In genomic region chr9:16231575-16231974, GRCm38 (mm10) we compare ENCODE assay signal across 22 mouse cellular contexts.
A peak's percentile ranks its signal among the peaks of the same experiment; 100 is the strongest.
DNase-seq lines count a peak whose midpoint lies in the region; ATAC-seq lines count a peak whose summit lies in the region.
"Had no signal": no experiment of that assay in that cellular context is flagged by ENCODE, and none has a peak within 500 bp of the region (broad histone marks: within the 10 kb centered on the region; RNA-seq: fewer than 3 reads in every experiment).

No protein-coding gene starts in this region.

- intact Hi-C loops in gastrocnemius, postnatal 14 days (cut with DNase I; ENCODE audit: low total_unique reads): no loop called here

- H3K27me3 ChIP-seq in forebrain, embryonic 11.5 days (ENCODE audit: control insufficient read depth, insufficient read depth, low read length): no peaks in the 10 kb centered on the region
- H3K27me3 ChIP-seq in forebrain, embryonic 12.5 days: no peaks in the 10 kb centered on the region
- H3K27me3 ChIP-seq in midbrain, embryonic 10.5 days (ENCODE audit: low read depth, poor library complexity, severe bottlenecking): no peaks in the 10 kb centered on the region
- H3K27me3 ChIP-seq in midbrain, embryonic 14.5 days (ENCODE audit: control insufficient read depth, insufficient read depth, low read length): no peaks in the 10 kb centered on the region
- H3K27me3 ChIP-seq in midbrain, embryonic 15.5 days (replicated peaks): no peaks in the 10 kb centered on the region
- H3K27me3 ChIP-seq: heart, embryonic 13.5 days; megakaryocyte, embryonic 14.5 days; Patski had no signal

- no peak overlapping the region for H3K9ac ChIP-seq in forebrain, embryonic 11.5 days (ENCODE audit: low read length)
- H3K9ac ChIP-seq in forebrain, embryonic 12.5 days: no peak overlapping the region
- no peak overlapping the region for H3K9ac ChIP-seq in midbrain, embryonic 14.5 days (replicated peaks; ENCODE audit: low read length)
- H3K9ac ChIP-seq in midbrain, embryonic 15.5 days: no peak overlapping the region
- H3K9ac ChIP-seq: heart, embryonic 13.5 days had no signal

- no peak overlapping the region for H3K27ac ChIP-seq in forebrain, embryonic 11.5 days (ENCODE audit: low read depth, low read length)
- no peak overlapping the region for H3K27ac ChIP-seq in forebrain, embryonic 12.5 days
- H3K27ac ChIP-seq in midbrain, embryonic 10.5 days (replicated peaks): peak overlapping the region; percentile 80
- no peak overlapping the region for H3K27ac ChIP-seq in midbrain, embryonic 14.5 days (replicated peaks; ENCODE audit: low read depth, low read length)
- H3K27ac ChIP-seq in midbrain, embryonic 15.5 days: 0 out of 2 replicates have a peak overlapping the region, but pooled peaks have one; percentile 14
- H3K27ac ChIP-seq: gastrocnemius, adult 2 months; heart, embryonic 13.5 days had no signal

- ATAC-seq in forebrain, embryonic 11.5 days (replicated peaks; ENCODE audit: low FRiP score): peak; percentile 66; the same call in 1 of the 2 replicates
- no peak for ATAC-seq in forebrain, embryonic 12.5 days (ENCODE audit: low FRiP score)
- no peak; the same call in 1 of the 2 replicates for ATAC-seq in midbrain, embryonic 14.5 days (ENCODE audit: low FRiP score, low TSS enrichment)
- no peak; the same call in 1 of the 2 replicates for ATAC-seq in midbrain, embryonic 15.5 days (replicated peaks)
- ATAC-seq: CD4-positive, CD25-positive, alpha-beta regulatory T cell, adult 4 months; Patski had no signal

- peaks cover 5% of the 10 kb centered on the region; the same call in 1 of the 2 replicates for H3K4me1 ChIP-seq in forebrain, embryonic 11.5 days (replicated peaks; ENCODE audit: control insufficient read depth, insufficient read depth, low read length)
- H3K4me1 ChIP-seq in forebrain, embryonic 12.5 days: peaks cover 38% of the 10 kb centered on the region
- peaks cover 62% of the 10 kb centered on the region for H3K4me1 ChIP-seq in midbrain, embryonic 10.5 days
- H3K4me1 ChIP-seq in midbrain, embryonic 14.5 days (ENCODE audit: control insufficient read depth, insufficient read depth, low read length): peaks cover 25% of the 10 kb centered on the region
- H3K4me1 ChIP-seq in midbrain, embryonic 15.5 days: peaks cover 27% of the 10 kb centered on the region

- 41% methylated on average over 4 of the region's 4 CpGs for WGBS in forebrain, embryonic 11.5 days
- WGBS in forebrain, embryonic 12.5 days: 39% methylated on average over 4 of the region's 4 CpGs
- 47% methylated on average over 4 of the region's 4 CpGs for WGBS in midbrain, embryonic 10.5 days
- 16% methylated on average over 4 of the region's 4 CpGs for WGBS in midbrain, embryonic 14.5 days
- 17% methylated on average over 4 of the region's 4 CpGs for WGBS in midbrain, embryonic 15.5 days

- H3K9me3 ChIP-seq in forebrain, embryonic 11.5 days (ENCODE audit: control insufficient read depth, low read length): no peaks in the 10 kb centered on the region
- H3K9me3 ChIP-seq in forebrain, embryonic 12.5 days: no peaks in the 10 kb centered on the region
- H3K9me3 ChIP-seq in midbrain, embryonic 10.5 days (replicated peaks): no peaks in the 10 kb centered on the region
- H3K9me3 ChIP-seq in midbrain, embryonic 14.5 days (ENCODE audit: control insufficient read depth, low read length): no peaks in the 10 kb centered on the region
- no peaks in the 10 kb centered on the region for H3K9me3 ChIP-seq in midbrain, embryonic 15.5 days
- H3K9me3 ChIP-seq: heart, embryonic 13.5 days; megakaryocyte, embryonic 14.5 days had no signal

- DNase-seq in forebrain, embryonic 11.5 days (ENCODE audit: low spot score): no peak
- peak; percentile 43 for DNase-seq in midbrain, embryonic 10.5 days (ENCODE audit: low spot score)
- no peak for DNase-seq in midbrain, embryonic 14.5 days
- DNase-seq in embryo, embryonic 9.5 days (ENCODE audit: extremely low spot score): peak; percentile 26
- DNase-seq in right cerebral cortex, postnatal 10 days (ENCODE audit: low spot score in 2 of 2): no peak
- DNase-seq in gastrocnemius, postnatal 14 days: no peak
- DNase-seq: adrenal gland, adult 8-10 months; cerebellum, adult 9-10 months; gastrocnemius, adult 2 months; heart, adult 18-20 months; kidney, adult 8-10 months; kidney, postnatal 36 days; layer of hippocampus, adult 9-11 months; lung, adult 18-20 months; thymus, postnatal 36 days had no signal

- no peaks in the 10 kb centered on the region for H3K36me3 ChIP-seq in forebrain, embryonic 11.5 days (ENCODE audit: control insufficient read depth, insufficient read depth, low read length)
- no peaks in the 10 kb centered on the region for H3K36me3 ChIP-seq in forebrain, embryonic 12.5 days (replicated peaks)
- no peaks in the 10 kb centered on the region for H3K36me3 ChIP-seq in midbrain, embryonic 10.5 days
- H3K36me3 ChIP-seq in midbrain, embryonic 14.5 days (ENCODE audit: control insufficient read depth, insufficient read depth, low read length): no peaks in the 10 kb centered on the region
- no peaks in the 10 kb centered on the region for H3K36me3 ChIP-seq in midbrain, embryonic 15.5 days (replicated peaks)
- H3K36me3 ChIP-seq: heart, embryonic 13.5 days had no signal

- no peak overlapping the region for H3K4me3 ChIP-seq in forebrain, embryonic 11.5 days (ENCODE audit: low read depth, low read length)
- no peak overlapping the region for H3K4me3 ChIP-seq in forebrain, embryonic 12.5 days (replicated peaks)
- H3K4me3 ChIP-seq in midbrain, embryonic 10.5 days: no peak overlapping the region; the same call in 1 of the 2 replicates
- no peak overlapping the region for H3K4me3 ChIP-seq in midbrain, embryonic 14.5 days (replicated peaks; ENCODE audit: low read depth, low read length)
- H3K4me3 ChIP-seq in midbrain, embryonic 15.5 days: no peak overlapping the region
- H3K4me3 ChIP-seq: gastrocnemius, adult 2 months; heart, embryonic 13.5 days; megakaryocyte, embryonic 14.5 days had no signal

- no peak overlapping the region for H3K4me2 ChIP-seq in forebrain, embryonic 11.5 days (ENCODE audit: low read depth, low read length, severe bottlenecking)
- no peak overlapping the region for H3K4me2 ChIP-seq in forebrain, embryonic 12.5 days
- H3K4me2 ChIP-seq in midbrain, embryonic 14.5 days (ENCODE audit: low read length): no peak overlapping the region
- H3K4me2 ChIP-seq in midbrain, embryonic 15.5 days: no peak overlapping the region
- H3K4me2 ChIP-seq: heart, embryonic 13.5 days; liver, embryonic 11.5 days had no signal

Comparison
In these comparisons a context has a peak if more than half of its experiments do, and no peak if none do; other contexts are left out.
1. DNase-seq: peak in midbrain, embryonic 10.5 days (single experiment) and embryo, embryonic 9.5 days (single experiment); none in forebrain, embryonic 11.5 days (single experiment), midbrain, embryonic 14.5 days (single experiment), right cerebral cortex, postnatal 10 days (0 of 2) and gastrocnemius, postnatal 14 days (single experiment).
2. H3K27ac ChIP-seq: peak in midbrain, embryonic 10.5 days (single experiment) and midbrain, embryonic 15.5 days (single experiment); none in forebrain, embryonic 11.5 days (single experiment), forebrain, embryonic 12.5 days (single experiment) and midbrain, embryonic 14.5 days (single experiment).